Mouse (Mus musculus) 3T3-L1 (cell line): ENCODE results near the gene Olfr835.

ENCODE experiments used
- DNase-seq: peaks from one replicate; pipeline ENCODE4 v3.0.0-alpha.2; 2015; ENCODE audit warnings: low read depth, low spot score

Gene Olfr835

DNA sequence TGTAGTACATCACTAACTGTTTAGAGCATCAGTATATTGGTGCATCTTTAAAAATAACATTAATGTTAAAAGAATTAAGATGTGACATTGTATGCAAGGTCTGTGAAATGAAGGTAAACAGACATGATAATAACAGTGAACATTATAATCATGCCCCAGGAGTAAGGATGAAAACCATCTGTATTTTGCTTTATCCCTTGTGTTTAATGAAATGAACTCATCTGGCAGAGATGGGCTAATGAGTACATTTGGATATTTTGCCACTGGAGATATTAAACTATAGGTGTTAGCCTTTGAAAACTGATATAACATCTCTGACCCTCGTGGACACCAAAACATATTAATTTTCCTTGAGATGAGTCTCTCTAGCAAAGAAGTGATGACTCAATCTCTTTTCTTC is at the start of gene Olfr835:
Gene Olfr835, plus strand, starts transcription at position 301 of the 400 bp plus-strand sequence.
- no peak for DNase-seq

GRCm38 (mm10) chr9:18987690-18988089 is 44.8 kb upstream of the Olfr835 start, which contains the start of gene Olfr834:
Gene Olfr834, plus strand, starts transcription at chr9:18987990.
- DNase-seq: no peak

GRCm38 (mm10) chr9:19084986-19085385 is 52.5 kb downstream of the Olfr835 start:
- no peak for DNase-seq
